Mouse (Mus musculus): ENCODE results near the gene Msi2. TPM values are rescaled to one million over a fixed set of nuclear protein-coding genes. Genes with fewer than 3 reads are reported as not detected.

Msi2 gene
- polyA plus RNA-seq, 1 experiment from 2014 or later = 16.8 TPM

DNA sequence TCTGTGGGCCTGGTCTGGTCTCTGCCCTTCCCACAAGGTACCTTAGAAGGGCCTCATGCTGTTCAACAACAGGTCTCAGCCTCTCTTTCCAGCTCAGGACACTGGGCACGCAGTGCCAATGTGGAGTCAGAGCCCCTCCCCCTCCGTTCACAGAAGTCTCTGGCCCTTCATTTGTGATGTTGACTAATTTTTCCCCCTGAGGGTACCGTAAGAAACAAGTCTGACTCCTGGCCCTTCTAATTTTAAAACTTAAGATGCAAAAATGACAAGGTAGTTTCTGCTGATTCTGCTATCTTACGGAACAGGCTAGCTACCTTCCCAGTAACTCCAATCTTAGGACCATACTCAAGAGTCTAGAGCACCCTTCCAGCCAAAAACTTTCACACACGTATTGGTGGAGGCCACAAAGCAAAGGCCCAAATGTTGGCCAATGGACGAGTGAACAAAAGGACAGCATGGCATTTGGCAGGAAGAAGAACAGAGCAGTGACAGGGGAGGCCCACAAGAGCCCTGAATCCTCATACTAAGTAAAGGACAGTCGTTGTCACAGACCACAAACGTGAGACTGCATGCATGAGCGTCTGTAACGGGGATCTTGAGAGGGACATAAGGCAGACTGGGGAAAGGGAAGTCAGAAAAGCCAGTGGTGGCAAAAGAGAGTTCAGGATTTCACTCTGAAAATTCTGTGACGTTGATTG is 120.0 kb downstream of the Msi2 start:
- H3K27me3 ChIP-seq (ENCODE audit: low read depth, poor library complexity, severe bottlenecking) = no peaks in the 10 kb centered on the region
- H3K4me1 ChIP-seq = peaks cover 90% of the 10 kb centered on the region
- H3K27ac ChIP-seq = peak overlapping the region; percentile 56; the same call in 1 of the 2 replicates
- no peak overlapping the region for H3K4me3 ChIP-seq
- DNase-seq (ENCODE audit: low spot score) = no peak
- peaks cover 43% of the 10 kb centered on the region for H3K36me3 ChIP-seq
- H3K9me3 ChIP-seq (replicated peaks) = no peaks in the 10 kb centered on the region
- 74% methylated on average over 11 of the region's 11 CpGs for WGBS

DNA sequence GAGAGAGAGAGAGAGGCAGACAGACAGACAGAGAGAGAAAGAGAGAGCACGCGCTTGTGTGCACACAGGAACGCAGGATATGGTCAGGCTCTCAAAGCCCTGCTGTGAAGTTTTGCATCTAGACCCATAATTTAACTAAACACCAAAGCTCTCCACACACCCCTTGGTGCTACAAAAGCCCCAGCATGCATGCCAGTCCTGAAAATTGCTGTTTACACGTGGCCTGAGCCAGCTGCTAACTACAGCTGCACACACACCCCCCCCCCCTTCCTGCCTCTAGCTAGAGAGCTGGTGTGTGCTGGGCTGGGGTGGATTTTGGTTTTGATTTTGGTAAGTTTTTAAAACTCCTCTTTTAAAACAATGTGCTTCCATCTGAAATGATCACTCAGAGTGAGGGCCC is 122.7 kb downstream of the Msi2 start:
- H3K27ac ChIP-seq = peak overlapping the region; percentile 51; the same call in 1 of the 2 replicates
- 27% methylated on average over 2 of the region's 4 CpGs for WGBS

DNA sequence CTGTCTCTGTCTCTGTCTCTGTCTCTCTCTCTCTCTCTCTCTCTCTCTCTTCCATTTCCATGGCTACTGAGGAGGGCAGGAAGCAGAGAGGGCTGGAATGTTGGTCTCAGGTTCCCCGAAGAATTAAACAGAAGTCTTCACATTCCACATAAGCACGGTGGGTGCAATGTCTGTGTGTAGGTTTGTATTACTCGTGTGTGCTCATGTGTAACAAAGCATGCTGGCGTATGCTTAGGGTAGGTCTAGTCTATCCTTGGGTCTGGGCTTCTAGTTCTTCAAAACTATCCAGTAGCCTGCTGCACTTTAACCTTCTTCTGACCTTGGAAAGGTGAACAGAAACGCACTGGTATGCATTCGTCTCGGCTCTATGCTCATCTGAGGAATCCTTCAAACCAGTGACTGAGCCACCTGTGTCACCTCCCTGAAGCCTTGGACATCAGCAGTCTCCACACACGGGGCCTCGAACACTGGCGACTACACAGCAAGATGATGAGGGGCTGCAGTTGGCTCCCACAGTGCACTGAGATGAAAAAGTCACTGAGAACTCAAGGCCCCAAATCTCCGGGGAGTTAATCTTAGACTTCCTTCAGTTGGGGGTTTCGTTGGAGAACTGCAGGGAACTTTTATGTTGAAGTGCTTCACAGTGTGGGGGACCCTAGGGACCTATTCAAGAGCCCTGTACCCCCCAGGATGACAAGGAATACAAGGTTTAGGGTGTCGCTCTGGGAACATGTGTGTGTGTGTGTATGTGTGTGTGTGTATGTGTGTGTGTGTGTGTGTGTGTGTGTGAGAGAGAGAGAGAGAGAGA is 123.3 kb downstream of the Msi2 start:
- H3K27ac ChIP-seq = peak overlapping the region; percentile 51
- H3K4me3 ChIP-seq = no peak overlapping the region
- 73% methylated on average over 13 of the region's 13 CpGs for WGBS
- DNase-seq (ENCODE audit: low spot score) = no peak
- H3K4me1 ChIP-seq = peaks cover 69% of the 10 kb centered on the region
- no peaks in the 10 kb centered on the region for H3K27me3 ChIP-seq (ENCODE audit: low read depth, poor library complexity, severe bottlenecking)
- no peaks in the 10 kb centered on the region for H3K9me3 ChIP-seq (replicated peaks)
- peaks cover 27% of the 10 kb centered on the region for H3K36me3 ChIP-seq

More for the DNA sequence above, 122.7 kb downstream of the Msi2 start:
- peaks cover 27% of the 10 kb centered on the region for H3K36me3 ChIP-seq
- H3K27me3 ChIP-seq (ENCODE audit: low read depth, poor library complexity, severe bottlenecking) = no peaks in the 10 kb centered on the region
- H3K9me3 ChIP-seq (replicated peaks) = no peaks in the 10 kb centered on the region
- no peak overlapping the region for H3K4me3 ChIP-seq
- no peak for DNase-seq (ENCODE audit: low spot score)
- peaks cover 74% of the 10 kb centered on the region for H3K4me1 ChIP-seq

DNA sequence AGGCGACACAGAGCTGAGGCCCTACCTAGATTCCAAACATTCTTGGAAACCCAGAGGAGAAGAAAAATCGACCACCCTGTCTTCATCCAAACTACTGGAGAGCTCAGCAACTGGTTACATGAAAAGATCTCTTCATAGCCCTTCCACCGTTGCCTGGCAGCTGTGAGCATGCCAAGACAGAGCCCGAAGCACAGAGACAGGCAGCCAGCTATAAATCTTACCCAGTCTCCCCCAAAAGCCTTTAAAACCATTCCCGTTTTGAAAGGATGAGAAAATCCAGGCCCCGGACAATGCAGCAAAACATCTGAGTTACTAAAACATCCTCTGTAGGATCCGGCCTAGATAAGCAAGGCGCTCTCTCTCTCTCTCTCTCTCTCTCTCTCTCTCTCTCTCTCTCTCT is 124.3 kb downstream of the Msi2 start:
- Histone ChIP-seq H3K4me1 (peaks cover 69% of the 10 kb centered on the region), H3K27ac (no peak overlapping the region), H3K9me3 (replicated peaks) (no peaks in the 10 kb centered on the region), H3K36me3 (peaks cover 37% of the 10 kb centered on the region), H3K27me3 (ENCODE audit: low read depth, poor library complexity, severe bottlenecking) (no peaks in the 10 kb centered on the region), H3K4me3 (no peak overlapping the region)
- peak; percentile 62 for DNase-seq (ENCODE audit: low spot score)
- 10% methylated on average over 8 of the region's 8 CpGs for WGBS

DNA sequence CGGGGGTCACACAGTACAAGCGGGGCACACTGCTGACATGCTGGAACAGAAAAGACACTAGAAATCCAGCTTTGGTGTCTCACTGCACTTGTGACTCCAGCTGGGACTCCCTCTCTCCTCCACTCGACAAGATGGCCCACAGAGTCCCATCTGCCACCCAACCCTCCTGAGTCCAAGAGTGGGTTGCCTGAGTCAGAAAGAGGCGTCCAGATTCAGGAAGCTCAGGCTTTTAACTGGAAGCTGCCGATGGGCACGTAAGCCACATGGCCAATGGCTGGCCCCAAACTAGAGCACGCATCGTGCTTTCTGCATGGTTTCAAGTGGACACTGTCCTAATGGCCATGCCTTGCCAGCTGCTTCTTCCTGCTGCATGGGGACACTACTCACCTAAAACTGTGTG is 126.2 kb downstream of the Msi2 start:
- Histone ChIP-seq H3K27ac (no peak overlapping the region), H3K9me3 (replicated peaks) (no peaks in the 10 kb centered on the region), H3K4me1 (peaks cover 73% of the 10 kb centered on the region), H3K36me3 (peaks cover 48% of the 10 kb centered on the region), H3K27me3 (ENCODE audit: low read depth, poor library complexity, severe bottlenecking) (no peaks in the 10 kb centered on the region), H3K4me3 (no peak overlapping the region)
- DNase-seq (ENCODE audit: low spot score) = no peak
- 90% methylated on average over 8 of the region's 8 CpGs for WGBS

DNA sequence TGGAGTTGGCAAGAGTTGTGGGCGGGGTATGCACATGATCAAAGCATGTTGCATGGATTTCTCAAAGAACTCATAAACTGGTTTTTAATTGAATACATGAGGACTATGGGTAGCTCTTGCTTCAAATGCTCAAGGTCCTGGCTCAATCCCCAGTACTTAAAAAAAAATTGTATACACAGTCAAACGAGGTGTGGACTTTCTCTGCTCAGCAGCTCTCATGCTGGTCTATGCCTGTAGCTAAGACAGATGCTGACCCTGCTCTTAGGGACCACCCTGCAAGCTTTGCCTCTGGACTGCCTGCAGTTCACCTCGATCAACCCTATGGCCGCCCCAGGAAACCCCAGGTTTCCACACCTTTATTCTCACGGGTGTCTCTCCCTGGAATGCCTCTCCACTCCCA is 127.7 kb downstream of the Msi2 start:
- H3K4me1 ChIP-seq = peaks cover 73% of the 10 kb centered on the region
- no peaks in the 10 kb centered on the region for H3K27me3 ChIP-seq (ENCODE audit: low read depth, poor library complexity, severe bottlenecking)
- H3K27ac ChIP-seq = no peak overlapping the region
- DNase-seq (ENCODE audit: low spot score) = no peak
- no peak overlapping the region for H3K4me3 ChIP-seq
- peaks cover 48% of the 10 kb centered on the region for H3K36me3 ChIP-seq
- H3K9me3 ChIP-seq (replicated peaks) = no peaks in the 10 kb centered on the region
- WGBS = 82% methylated on average over 5 of the region's 5 CpGs

DNA sequence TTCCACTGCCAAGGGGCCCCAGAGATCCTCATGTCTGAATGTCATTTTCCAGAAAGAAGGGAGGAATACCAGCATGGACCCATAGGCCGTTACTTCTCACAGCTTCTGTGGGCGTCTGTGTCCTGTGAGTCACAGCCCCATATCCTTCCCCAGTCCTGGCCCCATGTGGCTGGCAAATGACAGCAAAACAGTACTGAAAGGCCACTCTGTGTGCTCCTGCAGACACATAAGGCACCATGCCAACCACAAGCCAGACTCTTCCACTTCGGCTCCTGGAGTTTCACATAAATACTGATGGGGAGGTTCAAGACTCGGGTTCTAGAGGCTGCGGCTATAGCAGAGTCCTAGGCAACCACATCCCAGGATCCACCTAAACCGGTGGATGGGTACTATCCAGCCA is 128.7 kb downstream of the Msi2 start:
- Histone ChIP-seq H3K36me3 (peaks cover 41% of the 10 kb centered on the region), H3K9me3 (replicated peaks) (no peaks in the 10 kb centered on the region), H3K27ac (no peak overlapping the region), H3K4me1 (peaks cover 73% of the 10 kb centered on the region), H3K27me3 (ENCODE audit: low read depth, poor library complexity, severe bottlenecking) (no peaks in the 10 kb centered on the region), H3K4me3 (no peak overlapping the region)
- no peak for DNase-seq (ENCODE audit: low spot score)
- 93% methylated on average over 6 of the region's 6 CpGs for WGBS

DNA sequence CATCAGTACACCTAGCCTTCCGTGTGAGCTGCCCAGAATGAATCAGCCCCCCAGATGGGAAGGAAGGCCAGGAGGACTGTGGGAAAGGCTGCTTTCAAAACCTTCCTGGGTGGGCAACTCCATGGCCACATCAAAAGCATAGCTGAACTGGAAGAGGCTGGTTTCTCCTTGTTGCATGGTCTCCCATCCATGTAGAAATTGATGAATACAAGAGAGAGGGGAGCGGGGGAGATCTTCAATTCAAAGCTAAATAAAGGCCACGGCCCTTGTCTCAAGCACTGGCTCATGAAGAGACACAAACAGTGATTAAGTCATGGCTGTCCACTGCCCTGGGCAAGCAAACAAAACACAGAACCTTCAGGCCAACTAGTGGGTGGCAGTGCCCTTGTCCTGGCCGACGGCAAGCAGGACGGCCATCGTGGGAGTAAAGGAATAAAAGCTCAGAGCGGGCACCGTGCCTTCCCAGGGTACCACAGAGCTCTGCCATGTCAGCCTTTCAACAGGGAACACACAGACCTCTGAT is 129.6 kb downstream of the Msi2 start:
- WGBS = 85% methylated on average over 9 of the region's 9 CpGs
- Histone ChIP-seq H3K4me3 (no peak overlapping the region), H3K9me3 (replicated peaks) (no peaks in the 10 kb centered on the region), H3K36me3 (peaks cover 38% of the 10 kb centered on the region), H3K4me1 (peaks cover 73% of the 10 kb centered on the region), H3K27ac (0 out of 2 replicates have a peak overlapping the region, but pooled peaks have one; percentile 19), H3K27me3 (ENCODE audit: low read depth, poor library complexity, severe bottlenecking) (no peaks in the 10 kb centered on the region)
- DNase-seq (ENCODE audit: low spot score) = no peak

DNA sequence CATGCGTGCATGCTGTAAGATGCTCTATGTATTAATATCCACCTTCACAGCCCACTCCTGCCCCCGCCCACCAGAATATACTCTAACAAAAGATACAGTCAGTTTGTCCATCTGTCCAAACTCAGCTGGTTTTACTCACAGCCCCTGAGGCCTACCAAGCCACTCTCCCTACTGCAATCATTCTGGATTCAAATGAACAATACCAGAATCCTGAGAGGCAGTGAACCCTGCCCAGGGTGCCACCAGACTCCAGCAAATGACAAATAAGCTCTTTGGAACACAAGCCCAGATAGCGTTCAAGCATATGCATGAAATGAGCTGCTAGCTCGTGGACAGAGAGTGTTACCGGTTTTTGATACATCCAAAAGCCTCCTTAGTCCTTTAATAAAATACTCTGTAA is 130.6 kb downstream of the Msi2 start:
- Histone ChIP-seq H3K9me3 (replicated peaks) (no peaks in the 10 kb centered on the region), H3K27ac (no peak overlapping the region), H3K27me3 (ENCODE audit: low read depth, poor library complexity, severe bottlenecking) (no peaks in the 10 kb centered on the region), H3K4me1 (peaks cover 80% of the 10 kb centered on the region), H3K4me3 (no peak overlapping the region), H3K36me3 (peaks cover 38% of the 10 kb centered on the region)
- no peak for DNase-seq (ENCODE audit: low spot score)
- 88% methylated on average over 5 of the region's 5 CpGs for WGBS

DNA sequence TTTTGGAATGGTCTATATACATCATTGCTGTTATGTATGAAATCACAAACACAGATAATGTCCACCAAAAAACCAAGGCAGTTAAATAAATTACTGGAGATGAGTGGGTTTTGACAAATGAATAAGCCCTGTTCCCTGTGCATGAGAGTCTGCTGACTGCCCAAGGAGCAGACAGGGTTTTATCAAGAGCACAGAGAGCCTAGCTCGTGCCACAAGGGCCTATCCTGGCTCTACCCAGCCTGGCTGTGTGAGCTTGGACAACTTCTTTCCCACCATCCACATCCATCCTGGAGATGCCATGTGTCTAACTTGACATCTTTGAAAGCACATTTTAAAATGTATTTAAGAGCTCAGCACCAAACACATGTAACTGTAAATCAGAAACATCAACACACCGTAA is 132.4 kb downstream of the Msi2 start:
- WGBS = 75% methylated on average over 2 of the region's 2 CpGs
- Histone ChIP-seq H3K9me3 (replicated peaks) (no peaks in the 10 kb centered on the region), H3K4me1 (peaks cover 95% of the 10 kb centered on the region), H3K27ac (peak overlapping the region; percentile 75), H3K27me3 (ENCODE audit: low read depth, poor library complexity, severe bottlenecking) (no peaks in the 10 kb centered on the region), H3K4me3 (0 out of 2 replicates have a peak overlapping the region, but pooled peaks have one; percentile 16), H3K36me3 (peaks cover 34% of the 10 kb centered on the region)
- no peak for DNase-seq (ENCODE audit: low spot score)

DNA sequence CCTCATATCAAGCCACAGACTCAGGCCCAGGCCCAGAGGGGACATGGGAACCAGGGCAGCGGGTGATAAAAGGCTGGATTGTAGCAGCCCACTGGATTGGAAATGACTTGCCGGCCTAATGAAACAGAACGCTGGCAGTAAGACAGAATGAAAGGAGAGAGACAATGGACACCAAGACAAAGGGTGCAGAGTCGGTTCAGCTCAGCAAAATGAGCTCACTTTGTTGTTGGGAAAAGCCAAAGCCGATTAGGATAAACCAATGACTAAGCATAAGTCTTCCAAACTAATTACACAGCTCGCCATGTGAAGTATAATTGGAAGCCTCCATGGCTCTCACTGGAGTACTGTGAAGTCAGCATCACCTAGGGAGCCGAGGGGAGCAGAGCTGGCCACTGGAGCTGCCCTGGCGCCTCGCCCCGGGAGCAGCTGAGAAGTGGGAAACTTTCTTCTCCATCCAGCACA is 133.1 kb downstream of the Msi2 start:
- H3K27me3 ChIP-seq (ENCODE audit: low read depth, poor library complexity, severe bottlenecking) = no peaks in the 10 kb centered on the region
- H3K4me3 ChIP-seq = 0 out of 2 replicates have a peak overlapping the region, but pooled peaks have one; percentile 16
- no peak for DNase-seq (ENCODE audit: low spot score)
- peaks cover 94% of the 10 kb centered on the region for H3K4me1 ChIP-seq
- H3K9me3 ChIP-seq (replicated peaks) = no peaks in the 10 kb centered on the region
- WGBS = 13% methylated on average over 10 of the region's 10 CpGs
- peaks cover 33% of the 10 kb centered on the region for H3K36me3 ChIP-seq
- H3K27ac ChIP-seq = peak overlapping the region; percentile 75

DNA sequence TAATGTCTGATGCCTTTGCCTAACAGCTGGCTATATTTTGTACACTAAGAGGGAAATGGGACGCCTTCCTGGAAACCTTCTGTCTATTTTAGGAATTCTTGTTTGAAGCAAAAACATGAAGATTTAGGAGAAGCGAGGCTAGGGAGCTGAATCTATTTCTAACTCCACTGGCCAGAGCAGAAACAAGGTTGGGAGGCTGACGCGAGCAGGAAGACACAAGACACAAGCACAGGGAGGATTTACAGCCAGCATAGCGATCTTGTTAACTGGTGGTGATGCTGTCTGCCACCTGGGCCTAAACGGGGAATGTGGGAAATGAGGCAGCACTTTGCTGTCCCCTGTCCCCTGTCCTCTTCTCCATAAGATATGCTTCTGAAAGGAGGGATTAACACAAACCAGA is 134.4 kb downstream of the Msi2 start:
- H3K9me3 ChIP-seq (replicated peaks) = no peaks in the 10 kb centered on the region
- no peak for DNase-seq (ENCODE audit: low spot score)
- no peak overlapping the region for H3K4me3 ChIP-seq
- H3K36me3 ChIP-seq = peaks cover 25% of the 10 kb centered on the region
- WGBS = 13% methylated on average over 6 of the region's 6 CpGs
- peaks cover 91% of the 10 kb centered on the region for H3K4me1 ChIP-seq
- no peaks in the 10 kb centered on the region for H3K27me3 ChIP-seq (ENCODE audit: low read depth, poor library complexity, severe bottlenecking)
- peak overlapping the region; percentile 75; the same call in 1 of the 2 replicates for H3K27ac ChIP-seq
